Mouse (Mus musculus) heart, adult 2 months (tissue): ENCODE measurements around the gene Rho. TPM values are rescaled to one million over a fixed set of nuclear protein-coding genes. Genes with fewer than 3 reads are reported as not detected.

Experiments
- DNase-seq, 2 experiments: peaks; one replicate each; pipeline ENCODE4 v3.0.0; 2021
- H3K27ac ChIP-seq: fragments of 200-600 bp; 2 replicates; pipeline ENCODE4 v1.8.1; 2022
- H3K27me3 ChIP-seq: fragments of 200-500 bp; 2 replicates; pipeline ENCODE4 v1.6.1; 2012; ENCODE audit warnings: mild to moderate bottlenecking, low read length, inconsistent platforms, mixed read lengths; ENCODE audit not compliant: control insufficient read depth, insufficient read depth
- H3K36me3 ChIP-seq: fragments of 200-500 bp; 2 replicates; pipeline ENCODE4 v1.6.1; 2012; ENCODE audit warnings: low read length, inconsistent platforms; ENCODE audit not compliant: control insufficient read depth, insufficient read depth
- H3K4me1 ChIP-seq: fragments of 200-500 bp; 2 replicates; pipeline ENCODE4 v1.6.1; 2011; ENCODE audit warnings: low read length; ENCODE audit not compliant: control insufficient read depth, insufficient read depth
- H3K4me3 ChIP-seq: fragments of 200-600 bp; 2 replicates; pipeline ENCODE4 v1.8.1; 2022
- H3K79me2 ChIP-seq: fragments of 200-500 bp; replicated peaks from 2 replicates; pipeline ENCODE4 v1.6.1; 2012; ENCODE audit warnings: mild to moderate bottlenecking, inconsistent platforms, low read length, moderate library complexity, mixed read lengths; ENCODE audit not compliant: control insufficient read depth, insufficient read depth
- H3K9ac ChIP-seq: fragments of 200-500 bp; 2 replicates; pipeline ENCODE4 v1.6.1; 2012; ENCODE audit warnings: low read depth, mild to moderate bottlenecking, control low read depth, inconsistent platforms, low read length, mixed read lengths
- CTCF ChIP-seq: fragments of 200-600 bp; IDR thresholded peaks from 2 replicates; pipeline ENCODE4 v1.8.1; 2022; ENCODE audit warnings: antibody characterized with exemption, mild to moderate bottlenecking, moderate library complexity
- EP300 ChIP-seq: fragments of 200-500 bp; IDR thresholded peaks from 2 replicates; pipeline ENCODE4 v1.6.1; 2011; ENCODE audit warnings: low read depth, low read length, control low read depth; ENCODE audit not compliant: insufficient read depth
- POLR2A ChIP-seq: fragments of 200-500 bp; IDR thresholded peaks from 2 replicates; pipeline ENCODE4 v1.6.1; 2011; ENCODE audit warnings: mild to moderate bottlenecking, low read depth, low read length, control low read depth; ENCODE audit not compliant: insufficient read depth
- WGBS: fragments of 180-500 bp; shearing (Covaris S2); methylation state at CpG from one replicate; pipeline ENCODE4 v1.1.7; 2018; 5-methylcytosine and 5-hydroxymethylcytosine counted together
- intact Hi-C: fragments of 180-260 bp; cut with DNase I; formaldehyde crosslinking; loops from one replicate; pipeline ENCODE4 v1.15.1; 2025
- polyA plus RNA-seq: library from polyadenylated mRNA; depleted of rRNA; stranded (reverse); fragments of >200 nt; gene quantifications from 2 replicates; pipeline ENCODE4 v1.2.3, GENCODE M21; 2012
- total RNA-seq, 2 experiments: library from RNA; stranded (reverse); gene quantifications; 2 replicates each; pipeline ENCODE4 v1.2.3; 2021

Rho gene
- total and polyA plus RNA-seq, 3 experiments, result 0.23 to 1.3 TPM; not detected in 1

GRCm38 (mm10) chr6:115891497-115892061 lies 40.0 kb upstream of the Rho start:
- H3K27ac ChIP-seq, result peak overlapping the region; percentile 54; the same call in 1 of the 2 replicates

GRCm38 (mm10) chr6:115892363-115892762 lies 39.2 kb upstream of the Rho start:
- no peak overlapping the region for H3K27ac ChIP-seq
- no peaks in the 10 kb centered on the region for H3K79me2 ChIP-seq
- peaks cover 14% of the 10 kb centered on the region for H3K4me1 ChIP-seq
- DNase-seq, result no peak
- H3K36me3 ChIP-seq, result no peaks in the 10 kb centered on the region
- no peaks in the 10 kb centered on the region for H3K27me3 ChIP-seq
- 51% methylated on average over 3 of the region's 3 CpGs for WGBS
- H3K9ac ChIP-seq, result no peak overlapping the region
- TF ChIP-seq CTCF, result no peak
- no peak overlapping the region for H3K4me3 ChIP-seq
- intact Hi-C loops, result no loop called here

More at GRCm38 (mm10) chr6:115891497-115892061, 40.0 kb upstream of the Rho start:
- peaks cover 14% of the 10 kb centered on the region for H3K4me1 ChIP-seq
- no peak overlapping the region for H3K9ac ChIP-seq
- no peak overlapping the region for H3K4me3 ChIP-seq
- 37% methylated on average over 8 of the region's 8 CpGs for WGBS
- no peak for DNase-seq
- no peaks in the 10 kb centered on the region for H3K79me2 ChIP-seq
- no peaks in the 10 kb centered on the region for H3K27me3 ChIP-seq
- intact Hi-C loops, result no loop called here
- TF ChIP-seq EP300 (0 out of 2 replicates have a peak, but pooled peaks have one; percentile 27), CTCF (no peak)
- H3K36me3 ChIP-seq, result no peaks in the 10 kb centered on the region

- no peaks in the 10 kb centered on the region for H3K79me2 ChIP-seq
- intact Hi-C loops, result no loop called here
- 81% methylated on average over 1 of the region's 1 CpGs for WGBS
- no peak for DNase-seq
- H3K4me1 ChIP-seq, result peaks cover 14% of the 10 kb centered on the region
- no peak overlapping the region for H3K4me3 ChIP-seq
- H3K27ac ChIP-seq, result peak overlapping the region; percentile 53
- TF ChIP-seq EP300 (no peak), POLR2A (no peak), CTCF (no peak)
- no peaks in the 10 kb centered on the region for H3K27me3 ChIP-seq
- H3K36me3 ChIP-seq, result no peaks in the 10 kb centered on the region; the same call in 1 of the 2 replicates
- no peak overlapping the region for H3K9ac ChIP-seq
Measured at GRCm38 (mm10) chr6:115896346-115896745, 35.2 kb upstream of the Rho start.

GRCm38 (mm10) chr6:115897117-115897516 lies 34.4 kb upstream of the Rho start:
- H3K4me1 ChIP-seq, result peaks cover 18% of the 10 kb centered on the region
- WGBS, result 51% methylated on average over 4 of the region's 4 CpGs
- H3K27me3 ChIP-seq, result no peaks in the 10 kb centered on the region
- DNase-seq, result peak; percentile 67 to 82
- peak overlapping the region; percentile 53 for H3K27ac ChIP-seq
- H3K79me2 ChIP-seq, result no peaks in the 10 kb centered on the region
- intact Hi-C loops, result no loop called here
- H3K36me3 ChIP-seq, result no peaks in the 10 kb centered on the region; the same call in 1 of the 2 replicates
- TF ChIP-seq CTCF, result no peak
- TF ChIP-seq POLR2A, result no peak
- no peak overlapping the region for H3K4me3 ChIP-seq
- no peak overlapping the region for H3K9ac ChIP-seq

GRCm38 (mm10) chr6:115897926-115898520 lies 33.5 kb upstream of the Rho start:
- intact Hi-C loops, result no loop called here
- Histone ChIP-seq H3K36me3 (no peaks in the 10 kb centered on the region; the same call in 1 of the 2 replicates), H3K79me2 (no peaks in the 10 kb centered on the region)

GRCm38 (mm10) chr6:115901062-115901461 lies 30.5 kb upstream of the Rho start:
- WGBS, result 0% methylated on average over 3 of the region's 3 CpGs
- Histone ChIP-seq H3K4me1 (peaks cover 35% of the 10 kb centered on the region), H3K36me3 (no peaks in the 10 kb centered on the region; the same call in 1 of the 2 replicates), H3K27ac (peak overlapping the region; percentile 94), H3K4me3 (no peak overlapping the region), H3K79me2 (no peaks in the 10 kb centered on the region), H3K27me3 (no peaks in the 10 kb centered on the region), H3K9ac (no peak overlapping the region)
- peak; percentile 81 to 86 for DNase-seq
- TF ChIP-seq POLR2A (no peak), EP300 (peak; percentile 99), CTCF (no peak; the same call in none of the 2 replicates)
- intact Hi-C loops, result loop anchor here (1.0 to 5.0 kb wide), 3 partner anchors 61 to 228 kb away; no protein-coding TSS in a partner anchor

More at GRCm38 (mm10) chr6:115897926-115898520, 33.5 kb upstream of the Rho start:
- 78% methylated on average over 7 of the region's 7 CpGs for WGBS
- DNase-seq, result no peak
- Histone ChIP-seq H3K4me1 (peaks cover 19% of the 10 kb centered on the region), H3K9ac (no peak overlapping the region), H3K4me3 (no peak overlapping the region), H3K27ac (peak overlapping the region; percentile 45; the same call in 1 of the 2 replicates), H3K27me3 (no peaks in the 10 kb centered on the region)
- TF ChIP-seq EP300, result no peak
- TF ChIP-seq POLR2A, result no peak
- no peak for TF ChIP-seq CTCF
